ENCODE assay signal across 7 mouse cellular contexts in genomic region chr1:156752020-156752724, GRCm38 (mm10). TPM values are rescaled to one million over a fixed set of nuclear protein-coding genes. Genes with fewer than 3 reads are reported as not detected.
A peak's percentile ranks its signal among the peaks of the same experiment; 100 is the strongest.
DNase-seq lines count a peak whose midpoint lies in the region; ATAC-seq and TF ChIP-seq lines count a peak whose summit lies in the region.

No protein-coding gene starts in this region.

- peaks cover 26% of the 10 kb centered on the region for H3K4me1 ChIP-seq in intestine, embryonic 16.5 days (ENCODE audit: control insufficient read depth, insufficient read depth, low read length)
- peaks cover 8% of the 10 kb centered on the region; the same call in 1 of the 2 replicates for H3K4me1 ChIP-seq in limb, embryonic 11.5 days (ENCODE audit: control insufficient read depth, insufficient read depth, low read length)
- H3K4me1 ChIP-seq in midbrain, embryonic 13.5 days (replicated peaks): peaks cover 46% of the 10 kb centered on the region
- peaks cover 3% of the 10 kb centered on the region; the same call in 1 of the 2 replicates for H3K4me1 ChIP-seq in small intestine, adult 2 months (ENCODE audit: control insufficient read depth, insufficient read depth, insufficient read length, low read length)

- peak; percentile 71 for ATAC-seq in intestine, embryonic 16.5 days
- ATAC-seq in limb, embryonic 11.5 days (ENCODE audit: insufficient number of reproducible peaks, low FRiP score, low TSS enrichment, low read depth): peak; percentile 67
- ATAC-seq in midbrain, embryonic 13.5 days: peak; percentile 51

- H3K9me3 ChIP-seq in intestine, embryonic 16.5 days (ENCODE audit: control insufficient read depth, low read length): no peaks in the 10 kb centered on the region
- no peaks in the 10 kb centered on the region for H3K9me3 ChIP-seq in limb, embryonic 11.5 days (ENCODE audit: control insufficient read depth, low read length)
- no peaks in the 10 kb centered on the region for H3K9me3 ChIP-seq in midbrain, embryonic 13.5 days

- H3K27ac ChIP-seq in intestine, embryonic 16.5 days (ENCODE audit: low read length): peak overlapping the region; percentile 38; the same call in 1 of the 2 replicates
- peak overlapping the region; percentile 63 for H3K27ac ChIP-seq in limb, embryonic 11.5 days (replicated peaks; ENCODE audit: low read depth, low read length)
- H3K27ac ChIP-seq in midbrain, embryonic 13.5 days: peak overlapping the region; percentile 27; the same call in 1 of the 2 replicates
- H3K27ac ChIP-seq in small intestine, adult 2 months (ENCODE audit: insufficient read depth, low read depth, low read length): no peak overlapping the region

- peak overlapping the region; percentile 57 for H3K9ac ChIP-seq in intestine, embryonic 16.5 days (ENCODE audit: low read depth, low read length)
- peak overlapping the region; percentile 52 for H3K9ac ChIP-seq in limb, embryonic 11.5 days (ENCODE audit: low read length)
- H3K9ac ChIP-seq in midbrain, embryonic 13.5 days (replicated peaks): no peak overlapping the region; the same call in 1 of the 2 replicates

- no peaks in the 10 kb centered on the region for H3K27me3 ChIP-seq in intestine, embryonic 16.5 days (replicated peaks; ENCODE audit: control insufficient read depth, insufficient read depth, low read length)
- H3K27me3 ChIP-seq in limb, embryonic 11.5 days (ENCODE audit: control insufficient read depth, insufficient read depth, low read length): no peaks in the 10 kb centered on the region
- H3K27me3 ChIP-seq in midbrain, embryonic 13.5 days: peaks cover 7% of the 10 kb centered on the region; the same call in 1 of the 2 replicates
- H3K27me3 ChIP-seq in small intestine, adult 2 months (ENCODE audit: control insufficient read depth, insufficient read depth, low read length): no peaks in the 10 kb centered on the region

- intact Hi-C loops in gastrocnemius, postnatal 36 days (cut with DNase I): loop anchor here (5.0 kb wide), 2 partner anchors 135 to 155 kb away; no protein-coding TSS in a partner anchor

- H3K36me3 ChIP-seq in intestine, embryonic 16.5 days (ENCODE audit: control insufficient read depth, insufficient read depth, low read length): no peaks in the 10 kb centered on the region
- no peaks in the 10 kb centered on the region for H3K36me3 ChIP-seq in limb, embryonic 11.5 days (ENCODE audit: control insufficient read depth, insufficient read depth, low read length)
- H3K36me3 ChIP-seq in midbrain, embryonic 13.5 days: no peaks in the 10 kb centered on the region
- no peaks in the 10 kb centered on the region for H3K36me3 ChIP-seq in small intestine, adult 2 months (ENCODE audit: control insufficient read depth, insufficient read depth, low read length)

- peak; percentile 78; the same call in 1 of the 2 replicates for TF ChIP-seq CTCF in small intestine, adult 2 months (IDR thresholded peaks at IDR 0.05; ENCODE audit: extremely low read depth, insufficient read length, insufficient replicate concordance, low read depth, low read length)

- TF ChIP-seq POLR2A in small intestine, adult 2 months (IDR thresholded peaks at IDR 0.05; ENCODE audit: low read depth, low read length): no peak

- H3K4me3 ChIP-seq in intestine, embryonic 16.5 days (ENCODE audit: low read length): peak overlapping the region; percentile 36
- H3K4me3 ChIP-seq in limb, embryonic 11.5 days (ENCODE audit: low read depth, low read length): no peak overlapping the region
- peak overlapping the region; percentile 17; the same call in 1 of the 2 replicates for H3K4me3 ChIP-seq in midbrain, embryonic 13.5 days (replicated peaks)
- H3K4me3 ChIP-seq in small intestine, adult 2 months (ENCODE audit: low read depth, low read length): peak overlapping the region; percentile 31; the same call in 1 of the 2 replicates

- peak; percentile 42 for DNase-seq in adrenal gland, adult 8-10 months
- DNase-seq in embryo, embryonic 10.5 days (ENCODE audit: low spot score): peak; percentile 96
- DNase-seq in gastrocnemius, postnatal 36 days: peak; percentile 62 to 78
- DNase-seq in limb, embryonic 11.5 days (ENCODE audit: low spot score): peak; percentile 94

- peak overlapping the region; percentile 60 for H3K4me2 ChIP-seq in intestine, embryonic 16.5 days (ENCODE audit: low read depth, low read length)
- peak overlapping the region; percentile 39 for H3K4me2 ChIP-seq in limb, embryonic 11.5 days (ENCODE audit: low read depth, severe bottlenecking)
- peak overlapping the region; percentile 47 for H3K4me2 ChIP-seq in midbrain, embryonic 13.5 days (replicated peaks)

- 14% methylated on average over 21 of the region's 21 CpGs for WGBS in intestine, embryonic 16.5 days
- WGBS in limb, embryonic 11.5 days: 3% methylated on average over 21 of the region's 21 CpGs
- 4% methylated on average over 21 of the region's 21 CpGs for WGBS in midbrain, embryonic 13.5 days
- 12% methylated on average over 21 of the region's 21 CpGs for WGBS in small intestine, adult 2 months

RNA-seq across cellular contexts. Expression of gene Fam20b, which starts 33.3 kb away (rescaled TPM):
- total RNA-seq in adrenal gland, adult 8-10 months (2022): 10 to 100 TPM; 56.3 to 71.2 (median 61.2) TPM
- 10 to 100 TPM; 29.3 to 29.9 TPM for total RNA-seq in gastrocnemius, postnatal 36 days (2021)
- 38.6 and 47.1 TPM in 2 replicates for polyA plus RNA-seq in intestine, embryonic 16.5 days (2015; fragmentation: Nextera tagmentation; extraction: Ambion mirVana)
- 21.3 and 21.9 TPM in 2 replicates for polyA plus RNA-seq in limb, embryonic 11.5 days (2014; fragmentation: Nextera tagmentation; extraction: Ambion mirVana)
- polyA plus RNA-seq in midbrain, embryonic 13.5 days (2015; fragmentation: Nextera tagmentation; extraction: Ambion mirVana): 25.2 and 25.9 TPM in 2 replicates
- polyA plus RNA-seq in small intestine, adult 2 months (2012; rRNA removed): 12.7 and 25.7 TPM in 2 replicates

Comparison
In these comparisons a context has a peak if more than half of its experiments do, and no peak if none do; other contexts are left out.
1. DNase-seq: peak in every context shown above with its lines; median percentile 96 in embryo, embryonic 10.5 days; 94 in limb, embryonic 11.5 days; 70 in gastrocnemius, postnatal 36 days; 42 in adrenal gland, adult 8-10 months.